Mouse (Mus musculus) A20 (cell line): ENCODE data around the gene Olfr556.
A peak's percentile ranks its signal among the peaks of the same experiment; 100 is the strongest.
"Not testable (repeated sequence)": the region's sequence is repeated elsewhere in the genome, so short reads cannot be mapped to it uniquely, and the experiment has no call there.

ENCODE experiments used
- DNase-seq: peaks from one replicate; pipeline ENCODE4 v3.0.0-alpha.2; 2011; ENCODE audit warnings: low read depth, low spot score

Olfr556 gene

GRCm38 (mm10) chr7:102664599-102664998 lies at the start of gene Olfr556:
Olfr556 (plus strand) TSS chr7:102664899.
- no peak for DNase-seq

- DNase-seq: no peak
Observed at GRCm38 (mm10) chr7:102618118-102618517, 46.6 kb upstream of the Olfr556 start, which contains the start of gene Olfr553. Olfr553 (minus strand) TSS chr7:102618218.

GRCm38 (mm10) chr7:102619608-102620007 lies 45.1 kb upstream of the Olfr556 start:
- no peak for DNase-seq

GRCm38 (mm10) chr7:102620368-102620767 lies 44.3 kb upstream of the Olfr556 start:
- DNase-seq: not testable (repeated sequence)

GRCm38 (mm10) chr7:102636665-102637064 lies 28.0 kb upstream of the Olfr556 start:
- DNase-seq: peak; percentile 53

GRCm38 (mm10) chr7:102638132-102638531 lies 26.6 kb upstream of the Olfr556 start, which contains the start of gene Olfr554:
Olfr554 (plus strand) TSS chr7:102638432.
- no peak for DNase-seq

GRCm38 (mm10) chr7:102644945-102645344 lies 19.8 kb upstream of the Olfr556 start:
- not testable (repeated sequence) for DNase-seq

GRCm38 (mm10) chr7:102658523-102658922 lies 6.2 kb upstream of the Olfr556 start, which contains the start of gene Olfr555:
Olfr555 (plus strand) TSS chr7:102658823.
- no peak for DNase-seq

- DNase-seq: peak; percentile 37
Observed at GRCm38 (mm10) chr7:102665378-102665777, 679 bp downstream of the Olfr556 start.

- DNase-seq: no peak
Observed at GRCm38 (mm10) chr7:102676225-102676624, 11.5 kb downstream of the Olfr556 start.

GRCm38 (mm10) chr7:102681916-102682315 lies 17.2 kb downstream of the Olfr556 start:
- no peak for DNase-seq

- peak; percentile 94 for DNase-seq
Observed at GRCm38 (mm10) chr7:102686944-102687501, 22.3 kb downstream of the Olfr556 start, which contains the start of gene Trim68. Trim68 (minus strand) TSS chr7:102687327.

GRCm38 (mm10) chr7:102695358-102696125 lies 30.8 kb downstream of the Olfr556 start, which contains the start of gene Olfr557:
Olfr557 (plus strand) TSS chr7:102695910.
- peak; percentile 54 for DNase-seq

- DNase-seq: no peak
Observed at GRCm38 (mm10) chr7:102698461-102698860, 33.8 kb downstream of the Olfr556 start.

GRCm38 (mm10) chr7:102701915-102702314 lies 37.2 kb downstream of the Olfr556 start, which contains the start of gene Olfr558:
Olfr558 (plus strand) TSS chr7:102702215.
- no peak for DNase-seq

- DNase-seq: no peak
Observed at GRCm38 (mm10) chr7:102718970-102719369, 54.3 kb downstream of the Olfr556 start, which contains the start of gene Olfr33. Olfr33 (minus strand) TSS chr7:102719070.
